Mouse (Mus musculus) left cerebral cortex, adult 2 months (tissue): ENCODE results near the gene Nags. TPM values are rescaled to one million over a fixed set of nuclear protein-coding genes. Genes with fewer than 3 reads are reported as not detected.

Experiments used
- DNase-seq, 2 experiments: peaks; one replicate each; pipeline ENCODE4 v3.0.0; 2021 to 2022; ENCODE audit warnings: low spot score in 2 of 2, mixed read lengths in 1 of 2; ENCODE audit errors: extremely low spot score in 1 of 2
- H3K27ac ChIP-seq: fragments of 200-600 bp; 2 replicates; pipeline ENCODE4 v1.8.1; 2022
- H3K4me3 ChIP-seq: fragments of 200-600 bp; 2 replicates; pipeline ENCODE4 v1.8.1; 2022
- CTCF ChIP-seq: fragments of 200-600 bp; IDR thresholded peaks from 2 replicates; pipeline ENCODE4 v1.8.1; 2022; ENCODE audit warnings: antibody characterized with exemption, mild to moderate bottlenecking, moderate library complexity
- intact Hi-C: fragments of 180-260 bp; cut with DNase I; formaldehyde crosslinking; loops from one replicate; pipeline ENCODE4 v1.15.1; 2025
- long read RNA-seq, 2 experiments: library from polyadenylated mRNA; stranded (forward); transcript quantifications; one replicate each; pipeline ENCODE4 v2.0.0; 2021; ENCODE audit warnings: borderline mapping rate in 2 of 2
- total RNA-seq, 2 experiments: library from RNA; stranded (reverse); gene quantifications; 2 replicates each; pipeline ENCODE4 v1.2.3; 2021

The Nags gene
- total RNA-seq: under 1 TPM in 1 of 2 experiments, not detected in 1; 0.11 TPM
- long read RNA-seq, experiment 1: 0 reads
- long read RNA-seq, experiment 2: 0 reads

DNA sequence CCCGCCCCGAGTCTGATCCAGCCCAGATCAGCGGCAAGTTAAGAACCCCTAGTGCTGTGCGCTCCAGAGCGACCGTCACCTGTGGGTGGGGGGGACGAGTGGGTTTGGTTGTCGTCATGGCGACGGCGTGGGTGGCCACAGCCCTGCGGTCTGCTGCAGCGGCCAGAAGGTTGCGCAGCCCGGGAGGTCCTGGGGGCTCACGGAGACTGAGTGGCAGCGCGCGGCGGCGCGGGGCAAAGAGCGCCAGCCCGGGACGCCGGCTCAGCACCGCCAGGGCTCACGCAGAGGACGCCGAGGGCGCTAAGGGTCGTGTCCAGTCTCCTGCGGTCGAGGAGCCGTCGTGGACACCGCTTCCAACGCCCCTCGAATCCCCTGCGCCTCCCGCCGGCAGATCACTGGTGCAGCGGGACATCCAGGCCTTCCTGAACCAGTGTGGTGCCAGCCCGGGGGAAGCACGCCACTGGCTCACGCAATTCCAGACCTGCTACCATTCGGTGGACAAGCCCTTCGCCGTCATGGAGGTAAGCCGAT, at the start of gene Nags:
TSS of gene Nags (plus strand) at position 43 of the 531 bp plus-strand sequence.
- H3K4me3 ChIP-seq: no peak within 1 kb of the TSS

GRCm38 (mm10) chr11:102095676-102096075, 49.6 kb upstream of the Nags start:
- no peak for DNase-seq
- no peak for TF ChIP-seq CTCF
- Histone ChIP-seq H3K4me3 (no peak overlapping the region), H3K27ac (no peak overlapping the region)
- intact Hi-C loops: no loop called here

More for the DNA sequence above, at the start of gene Nags:
- intact Hi-C loops: no loop called here
- no peak for DNase-seq
- H3K27ac ChIP-seq: no peak within 1 kb of the TSS
- no peak for TF ChIP-seq CTCF

GRCm38 (mm10) chr11:102096446-102096845, 48.9 kb upstream of the Nags start:
- no peak for TF ChIP-seq CTCF
- no peak for DNase-seq
- Histone ChIP-seq H3K27ac (no peak overlapping the region), H3K4me3 (no peak overlapping the region)
- intact Hi-C loops: no loop called here

DNA sequence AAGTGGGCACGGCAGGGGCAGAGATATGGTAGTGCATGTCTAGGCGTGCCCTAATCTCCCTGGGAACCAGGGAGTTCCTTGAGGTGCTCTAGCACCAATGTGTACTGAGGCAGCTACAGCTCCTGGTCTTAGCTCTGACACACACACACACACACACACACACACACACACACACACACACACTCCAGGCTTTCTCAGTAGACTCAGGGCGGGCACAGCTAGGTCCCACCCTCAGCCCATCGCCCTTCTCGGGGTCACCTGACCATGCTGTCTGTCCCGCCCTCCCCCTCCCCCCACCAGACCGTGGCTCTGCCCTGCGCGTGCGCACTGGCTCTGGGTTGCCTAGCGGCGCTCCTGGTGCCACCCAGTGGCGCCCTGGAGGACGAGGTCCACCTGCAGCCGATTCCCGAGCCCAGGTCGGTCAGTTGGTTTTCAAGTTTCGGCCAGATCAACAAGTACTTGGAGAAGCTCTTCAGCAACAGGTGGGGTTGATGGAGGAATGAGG, 48.4 kb upstream of the Nags start:
- intact Hi-C loops: no loop called here
- no peak overlapping the region for H3K27ac ChIP-seq
- TF ChIP-seq CTCF: peak; percentile 46
- peak overlapping the region; percentile 39 for H3K4me3 ChIP-seq
- peak; percentile 70 to 77 for DNase-seq

DNA sequence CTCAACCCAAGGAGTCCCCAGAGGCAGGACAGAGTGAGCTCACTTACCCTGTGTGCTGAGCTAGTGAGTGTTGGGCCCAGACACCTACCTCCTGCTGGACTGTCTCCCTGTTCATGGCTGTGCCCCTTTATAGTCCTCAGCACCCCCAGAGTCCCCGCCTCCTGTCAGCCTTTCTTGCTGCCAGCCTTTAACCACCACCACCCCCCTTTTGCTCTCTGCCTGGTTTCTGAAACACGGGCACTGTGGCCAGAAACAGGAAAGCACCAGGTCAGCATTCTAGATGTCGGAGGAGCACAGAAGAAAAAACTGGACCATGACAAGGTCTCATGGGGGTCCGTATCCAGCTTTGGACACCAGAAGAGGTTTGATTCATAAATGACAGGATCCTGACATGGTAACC, 44.1 kb upstream of the Nags start, which contains the start of gene Ppy:
TSS of gene Ppy (minus strand) at position 101 of the 400 bp plus-strand sequence.
- Histone ChIP-seq H3K27ac (no peak within 1 kb of the TSS), H3K4me3 (no peak within 1 kb of the TSS)
- no peak for TF ChIP-seq CTCF
- intact Hi-C loops: loop anchor here (5.0 to 10.0 kb wide), 2 partner anchors 166 to 186 kb away; partner anchors contain the start of gene Asb16
- DNase-seq: no peak

GRCm38 (mm10) chr11:102102485-102103258, 42.6 kb upstream of the Nags start:
- intact Hi-C loops: loop anchor here (1.0 to 10.0 kb wide), 3 partner anchors 36 to 188 kb away; partner anchors contain the start of gene Asb16
- DNase-seq: peak; percentile 62 to 72

DNA sequence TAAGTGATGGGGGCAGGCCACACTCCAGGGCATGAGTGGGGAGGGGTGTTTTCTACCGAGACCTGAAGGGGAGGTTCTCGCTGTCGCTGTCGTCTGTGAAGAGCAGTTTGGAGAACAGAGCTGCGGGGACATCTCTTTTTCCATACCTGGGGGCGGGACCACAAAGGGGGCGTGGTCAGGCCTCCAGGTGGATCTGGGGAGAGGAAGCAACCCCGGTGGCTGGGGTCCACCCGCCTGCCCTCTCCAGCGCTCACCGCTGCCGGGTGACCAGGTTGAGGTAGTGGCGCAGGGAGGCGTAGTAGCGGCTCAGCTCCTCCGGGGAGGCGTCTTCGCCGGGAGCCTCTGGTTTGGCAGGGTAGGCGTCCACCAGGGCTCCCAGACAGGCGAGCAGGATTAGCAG, 38.4 kb upstream of the Nags start:
- intact Hi-C loops: loop anchor here (10.0 kb wide), 1 partner anchor 192 kb away; no protein-coding TSS in a partner anchor
- TF ChIP-seq CTCF: no peak
- H3K4me3 ChIP-seq: no peak overlapping the region
- no peak for DNase-seq
- H3K27ac ChIP-seq: no peak overlapping the region

More at GRCm38 (mm10) chr11:102102485-102103258, 42.6 kb upstream of the Nags start:
- TF ChIP-seq CTCF: peak; percentile 98
- no peak overlapping the region for H3K27ac ChIP-seq
- H3K4me3 ChIP-seq: no peak overlapping the region

DNA sequence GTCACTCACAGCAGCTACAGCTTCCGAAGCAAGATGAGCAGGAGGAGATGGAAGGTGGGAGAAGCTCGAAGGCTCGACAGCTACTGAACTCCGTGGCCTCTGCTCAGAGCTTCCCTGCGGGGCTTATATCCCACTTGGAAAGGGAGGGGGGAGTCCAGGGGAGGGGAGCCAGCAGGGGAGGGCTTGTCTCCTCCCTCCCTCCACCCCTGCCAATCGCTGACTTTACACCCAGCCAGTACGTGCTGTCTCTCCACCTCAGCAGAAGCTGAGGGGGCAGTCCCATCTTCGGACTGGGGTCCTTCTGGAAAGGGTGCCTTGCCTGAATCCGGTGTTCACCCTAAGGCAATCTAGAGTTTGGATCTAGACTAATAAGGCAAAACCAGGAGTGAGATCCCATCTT, 37.6 kb upstream of the Nags start, which contains the start of gene Pyy:
TSS of gene Pyy (minus strand) at position 101 of the 400 bp plus-strand sequence.
- intact Hi-C loops: loop anchor here (10.0 kb wide), 1 partner anchor 193 kb away; no protein-coding TSS in a partner anchor
- TF ChIP-seq CTCF: no peak
- no peak for DNase-seq
- H3K27ac ChIP-seq: no peak within 1 kb of the TSS
- H3K4me3 ChIP-seq: no peak within 1 kb of the TSS

- no peak overlapping the region for H3K4me3 ChIP-seq
- intact Hi-C loops: no loop called here
- TF ChIP-seq CTCF: no peak
- H3K27ac ChIP-seq: no peak overlapping the region
- DNase-seq: no peak
Measured at GRCm38 (mm10) chr11:102111576-102111975, 33.7 kb upstream of the Nags start.

GRCm38 (mm10) chr11:102116241-102116640, 29.1 kb upstream of the Nags start:
- DNase-seq: no peak
- no peak overlapping the region for H3K27ac ChIP-seq
- no peak overlapping the region for H3K4me3 ChIP-seq
- intact Hi-C loops: no loop called here
- TF ChIP-seq CTCF: no peak

- Histone ChIP-seq H3K27ac (no peak overlapping the region), H3K4me3 (no peak overlapping the region)
- no peak for TF ChIP-seq CTCF
- no peak for DNase-seq
- intact Hi-C loops: no loop called here
Measured at GRCm38 (mm10) chr11:102117386-102117785, 27.9 kb upstream of the Nags start.

- DNase-seq: no peak
- H3K4me3 ChIP-seq: no peak overlapping the region
- no peak overlapping the region for H3K27ac ChIP-seq
- intact Hi-C loops: no loop called here
- TF ChIP-seq CTCF: no peak
Measured at GRCm38 (mm10) chr11:102134516-102134915, 10.8 kb upstream of the Nags start.
